Mouse (Mus musculus): ENCODE results near the gene 4930467E23Rik.
"Not testable (repeated sequence)": the region's sequence is repeated elsewhere in the genome, so short reads cannot be mapped to it uniquely, and the experiment has no call there.

GRCm38 (mm10) chr8:19776311-19776710, 46.9 kb downstream of the 4930467E23Rik start:
- not testable (repeated sequence) for TF ChIP-seq MEF2A (IDR thresholded peaks at IDR 0.05; ENCODE audit: borderline replicate concordance, low read depth, low read length); HCFC1 (IDR thresholded peaks at IDR 0.05; ENCODE audit: low read depth, low read length); ZKSCAN1 (IDR thresholded peaks at IDR 0.05; ENCODE audit: borderline replicate concordance, low read depth, low read length); UBTF (IDR thresholded peaks at IDR 0.05; ENCODE audit: low read depth, low read length); CTCF (conservative IDR thresholded peaks at IDR 0.05 in 1 of 2, IDR thresholded peaks at IDR 0.05 in 1 of 2; ENCODE audit: low read depth in 2 of 2, low read length in 2 of 2); CHD2 (IDR thresholded peaks at IDR 0.05; ENCODE audit: low read length); TCF12 (IDR thresholded peaks at IDR 0.05; ENCODE audit: low read depth, low read length); RCOR1 (conservative IDR thresholded peaks at IDR 0.05; ENCODE audit: low read depth, low read length); POLR2A (IDR thresholded peaks at IDR 0.05; ENCODE audit: low read depth, low read length); ELF1 (IDR thresholded peaks at IDR 0.05; ENCODE audit: low read depth, low read length); MYC (IDR thresholded peaks at IDR 0.05; ENCODE audit: low read depth, low read length)
